Mouse (Mus musculus) liver (tissue): Measurements from ENCODE around the gene Cyth4.
A peak's percentile ranks its signal among the peaks of the same experiment; 100 is the strongest.

ENCODE experiments used
- DNase-seq: peaks from one replicate; pipeline ENCODE4 v3.0.0-alpha.2; 2020; ENCODE audit warnings: mixed read lengths

Gene Cyth4

DNA sequence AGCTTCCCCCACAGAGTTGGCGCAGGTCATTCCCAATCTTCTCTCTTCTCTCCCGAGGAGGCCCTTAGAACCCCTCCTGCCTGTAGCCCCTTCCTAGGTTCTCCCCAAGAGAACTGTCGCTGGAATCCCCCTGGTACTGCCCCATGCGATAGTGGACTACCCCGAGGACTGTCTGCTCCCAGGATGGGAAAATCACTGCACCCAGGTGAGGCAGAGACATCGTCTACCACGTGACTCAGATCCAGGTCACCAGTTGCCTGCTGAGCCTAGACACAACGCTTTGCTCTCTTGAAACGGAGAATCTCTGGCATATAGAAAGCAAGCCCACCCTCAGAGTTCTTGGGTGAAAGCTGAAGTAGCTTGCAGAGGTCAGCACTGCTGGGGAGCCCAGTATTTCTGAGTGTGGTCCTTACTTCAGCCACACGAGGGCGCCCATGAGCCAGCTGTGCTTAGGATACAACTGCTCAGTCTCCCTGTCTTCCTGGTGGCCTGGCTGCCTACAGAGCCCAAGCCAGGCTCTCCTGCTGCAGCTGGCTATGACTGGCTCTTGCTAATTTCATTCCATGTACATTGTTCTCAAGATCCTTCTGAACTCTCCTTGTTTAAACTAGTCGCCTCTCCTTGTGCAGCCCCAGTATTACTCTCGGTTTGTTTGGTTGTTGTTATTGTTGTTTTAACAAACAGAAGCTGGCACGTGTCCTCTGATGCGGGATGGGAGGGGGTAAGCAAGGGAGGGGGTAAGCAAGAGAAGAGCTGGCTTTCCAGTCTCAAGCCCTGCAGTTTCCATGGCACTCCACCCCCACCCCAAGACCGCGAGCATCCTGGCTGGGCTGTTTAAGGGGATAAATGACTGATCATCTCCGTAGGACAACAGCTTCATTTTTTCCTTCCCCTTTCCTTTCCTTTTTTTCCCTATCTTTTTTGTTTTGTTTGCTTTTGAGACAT lies 9.5 kb upstream of the Cyth4 start:
- DNase-seq, result peak; percentile 81

- DNase-seq, result no peak
These were observed 8.8 kb upstream of the Cyth4 start for GRCm38 (mm10) chr15:78588049-78588448.

GRCm38 (mm10) chr15:78588900-78589299 lies 7.9 kb upstream of the Cyth4 start:
- no peak for DNase-seq

- DNase-seq, result no peak
These were observed 6.9 kb upstream of the Cyth4 start for GRCm38 (mm10) chr15:78589936-78590335.

GRCm38 (mm10) chr15:78590785-78591184 lies 6.1 kb upstream of the Cyth4 start:
- no peak for DNase-seq

DNA sequence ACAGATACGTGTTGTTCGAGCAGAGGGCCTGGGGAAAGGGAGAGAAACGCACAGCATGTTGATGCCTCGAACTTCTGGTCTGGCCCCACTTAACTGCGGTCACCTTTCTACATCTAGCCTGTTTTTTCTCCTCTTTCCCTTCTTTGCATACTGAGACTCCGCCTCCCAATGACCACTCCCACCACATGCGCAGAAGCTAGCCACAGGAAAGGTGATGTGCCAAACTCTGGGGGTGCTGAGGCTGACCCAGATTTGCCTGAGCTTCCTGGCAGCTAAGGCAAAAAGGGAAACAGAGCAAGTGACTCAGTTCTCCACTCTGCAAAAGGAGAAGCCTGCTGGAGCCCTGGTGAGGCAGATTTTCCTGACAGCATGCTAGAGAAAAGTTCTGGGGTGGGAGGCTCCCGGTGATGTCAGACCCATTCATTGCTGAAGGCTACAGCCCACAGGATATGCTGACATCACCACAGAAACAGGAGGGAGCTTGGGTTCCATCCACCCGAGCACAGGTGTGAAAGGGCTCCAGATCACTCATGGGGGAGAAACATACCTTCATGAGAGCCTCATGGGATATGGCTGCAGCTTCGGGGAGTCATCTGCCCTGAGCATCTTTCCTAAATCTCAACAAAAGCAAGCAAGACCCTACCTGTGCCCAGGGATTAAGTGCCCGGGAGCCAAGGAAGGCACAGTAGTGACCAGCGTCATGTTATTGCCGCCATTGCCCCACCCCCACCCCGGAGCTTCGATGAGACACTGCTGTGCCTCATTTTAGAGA lies 5.0 kb upstream of the Cyth4 start:
- peak; percentile 37 for DNase-seq

DNA sequence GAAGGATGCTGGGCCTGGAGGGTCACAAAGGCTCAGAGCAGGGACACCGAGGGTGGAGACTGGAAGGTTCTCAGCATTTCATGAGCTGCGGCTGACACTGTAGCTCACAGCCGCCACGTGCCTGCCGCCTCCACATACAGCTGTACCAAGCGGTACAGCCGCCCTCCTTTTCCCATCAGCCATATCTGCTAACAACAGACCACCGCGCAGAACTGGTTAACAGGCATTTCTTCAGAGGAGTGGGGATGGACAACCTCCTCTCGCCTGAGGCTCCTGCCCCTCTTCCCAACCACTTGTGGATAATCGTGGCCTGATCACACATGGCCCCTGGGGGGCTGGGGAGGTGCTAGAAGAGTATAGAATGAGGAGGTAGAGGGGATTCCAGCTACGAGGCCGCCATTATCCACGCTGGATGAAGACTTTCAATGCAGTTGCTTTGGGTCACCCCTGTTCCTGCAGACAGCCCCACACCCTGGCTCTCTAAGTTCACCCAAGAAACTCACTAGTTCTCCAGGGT lies 4.3 kb upstream of the Cyth4 start:
- no peak for DNase-seq

DNA sequence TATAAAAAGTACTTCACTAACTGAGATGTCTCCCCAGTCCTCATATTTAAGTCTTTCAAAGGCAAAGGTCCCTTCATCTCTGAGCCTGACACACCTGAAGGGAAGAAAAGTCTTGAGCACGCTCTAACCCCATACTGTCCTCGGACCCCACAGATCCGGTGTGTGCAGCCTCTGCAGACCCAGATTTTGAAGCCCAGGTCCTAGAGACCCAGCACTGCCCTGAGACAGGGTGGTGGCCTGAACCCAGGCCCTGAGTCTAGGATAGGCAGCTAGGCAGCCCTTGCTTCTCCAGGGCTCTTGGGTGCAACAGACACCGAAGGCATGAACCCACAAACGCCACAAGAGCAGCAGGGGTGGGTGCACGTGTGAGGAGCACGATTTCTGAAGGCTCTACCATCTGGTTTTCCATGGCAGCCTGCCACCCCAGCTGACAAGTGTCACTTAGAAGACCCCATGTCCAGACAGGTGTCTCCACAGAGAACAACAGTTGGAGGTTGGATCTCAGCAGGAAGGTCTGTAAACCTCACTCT lies 2.9 kb upstream of the Cyth4 start:
- DNase-seq, result no peak

DNA sequence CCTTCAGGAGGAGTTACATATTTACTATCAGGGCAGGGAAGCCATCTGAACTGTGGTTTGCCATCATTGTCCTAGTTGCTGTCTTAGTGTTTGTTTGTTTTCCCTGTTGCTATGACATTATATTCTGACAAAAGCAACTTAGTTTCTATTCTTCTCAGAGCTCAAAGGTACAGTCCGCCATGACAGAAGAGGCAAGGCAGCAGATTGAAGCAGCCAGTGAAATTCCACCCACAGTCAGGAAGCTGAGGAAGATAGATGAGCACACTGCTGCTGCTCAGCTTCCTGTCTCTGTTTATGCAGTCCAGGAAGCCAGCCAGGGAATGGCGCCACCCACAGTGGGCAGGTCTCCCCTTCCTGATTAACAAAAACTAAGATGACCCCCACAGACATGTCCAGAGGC lies 2.0 kb upstream of the Cyth4 start:
- DNase-seq, result no peak

- no peak for DNase-seq
These were observed 1.4 kb upstream of the Cyth4 start for GRCm38 (mm10) chr15:78595468-78595867.

GRCm38 (mm10) chr15:78596504-78596903 lies 343 bp upstream of the Cyth4 start:
- DNase-seq, result no peak

GRCm38 (mm10) chr15:78597729-78598128 lies 882 bp downstream of the Cyth4 start:
- peak; percentile 43 for DNase-seq

GRCm38 (mm10) chr15:78599124-78599523 lies 2.3 kb downstream of the Cyth4 start:
- peak; percentile 22 for DNase-seq

- DNase-seq, result no peak
These were observed 2.8 kb downstream of the Cyth4 start for GRCm38 (mm10) chr15:78599529-78600193.

- DNase-seq, result no peak
These were observed 4.3 kb downstream of the Cyth4 start for GRCm38 (mm10) chr15:78601180-78601579.

DNA sequence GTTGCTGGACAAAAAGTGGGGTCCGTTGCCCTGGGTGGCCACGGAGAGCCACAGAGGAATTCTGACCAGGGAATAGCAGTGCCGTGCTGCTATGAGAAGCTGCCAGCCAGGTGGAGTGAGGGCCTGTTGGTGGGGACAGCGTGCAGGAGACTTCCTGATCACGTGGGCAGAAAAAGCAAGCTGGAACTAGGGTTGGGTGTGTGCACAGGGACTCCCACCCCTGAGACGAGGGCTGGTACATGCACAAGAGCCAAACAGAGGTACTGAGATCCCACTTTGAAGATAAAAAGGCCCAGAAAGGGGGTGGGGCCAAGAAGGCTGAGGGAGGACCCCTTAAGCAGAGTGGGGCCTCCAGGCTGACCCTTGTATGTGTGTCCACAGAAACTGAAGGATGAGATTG lies 7.4 kb downstream of the Cyth4 start:
- no peak for DNase-seq

DNA sequence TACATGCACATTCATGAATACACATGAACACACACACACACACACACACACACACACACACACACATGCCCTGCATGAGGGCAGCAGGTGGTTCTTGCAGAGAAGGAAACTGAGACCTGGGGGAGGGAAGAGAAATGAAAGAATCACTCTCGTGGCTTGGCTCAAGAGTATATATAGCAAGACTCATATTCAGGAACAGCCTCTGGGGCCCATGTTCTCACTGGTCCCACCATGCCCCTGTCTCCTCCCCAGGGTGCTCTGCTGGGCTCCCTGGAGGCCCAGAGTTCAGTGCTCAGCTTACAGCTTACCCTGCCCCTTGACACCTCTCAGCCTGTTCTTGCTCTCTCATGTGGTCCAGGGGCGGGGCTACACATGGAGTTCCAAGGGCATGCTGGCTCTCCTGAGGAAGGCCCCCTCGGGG lies 8.5 kb downstream of the Cyth4 start:
- DNase-seq, result no peak

- DNase-seq, result no peak
These were observed 9.2 kb downstream of the Cyth4 start for GRCm38 (mm10) chr15:78606059-78606458.

DNA sequence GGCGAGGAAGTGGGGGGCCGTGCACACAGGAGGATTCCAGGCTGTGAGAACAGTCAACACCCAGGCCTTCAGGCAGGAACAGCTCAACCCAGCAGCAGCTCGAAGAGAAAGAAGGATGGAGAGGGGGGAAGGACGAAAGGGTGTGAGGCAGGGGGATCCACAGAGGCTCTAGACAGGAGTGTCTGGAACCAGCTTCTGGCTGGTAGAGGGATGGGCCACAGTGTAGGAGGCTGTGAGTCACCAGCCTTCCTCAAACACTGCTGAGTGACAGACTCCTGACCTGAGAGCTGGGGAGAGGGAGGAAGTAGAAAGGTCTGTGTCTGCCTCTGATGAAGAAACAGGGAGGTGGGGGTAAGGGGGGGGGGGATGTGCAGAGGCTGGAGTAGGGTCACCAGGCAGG lies 10.6 kb downstream of the Cyth4 start:
- peak; percentile 10 for DNase-seq

- no peak for DNase-seq
These were observed 14.0 kb downstream of the Cyth4 start for GRCm38 (mm10) chr15:78610705-78611462.

DNA sequence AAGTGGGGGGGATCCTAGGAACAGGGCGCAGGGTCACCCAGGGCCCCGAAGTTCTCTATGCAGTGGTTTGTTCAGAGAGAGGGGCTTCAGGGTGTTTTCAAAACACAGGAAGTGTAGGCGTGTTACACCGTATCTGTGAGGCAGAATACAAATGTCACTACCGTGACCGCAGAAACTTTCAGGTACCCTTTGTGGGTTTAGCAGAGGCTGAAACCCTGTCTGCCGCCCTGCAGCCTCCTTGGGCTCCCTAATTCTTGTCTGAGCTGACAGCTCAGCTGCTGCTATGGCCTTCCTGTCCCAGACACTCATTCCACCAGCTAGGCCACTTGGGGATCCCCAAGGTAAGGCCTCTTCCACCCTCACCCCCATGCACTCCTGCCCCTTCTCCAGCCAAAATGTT lies 17.7 kb downstream of the Cyth4 start:
- no peak for DNase-seq

- DNase-seq, result no peak
These were observed 20.1 kb downstream of the Cyth4 start for GRCm38 (mm10) chr15:78616973-78617372.
